Mouse (Mus musculus): ENCODE data around the gene Itgb4. TPM values are rescaled to one million over a fixed set of nuclear protein-coding genes. Genes with fewer than 3 reads are reported as not detected.

Itgb4 gene
- polyA plus RNA-seq, 1 experiment from 2014 or later, result 0.68 TPM

DNA sequence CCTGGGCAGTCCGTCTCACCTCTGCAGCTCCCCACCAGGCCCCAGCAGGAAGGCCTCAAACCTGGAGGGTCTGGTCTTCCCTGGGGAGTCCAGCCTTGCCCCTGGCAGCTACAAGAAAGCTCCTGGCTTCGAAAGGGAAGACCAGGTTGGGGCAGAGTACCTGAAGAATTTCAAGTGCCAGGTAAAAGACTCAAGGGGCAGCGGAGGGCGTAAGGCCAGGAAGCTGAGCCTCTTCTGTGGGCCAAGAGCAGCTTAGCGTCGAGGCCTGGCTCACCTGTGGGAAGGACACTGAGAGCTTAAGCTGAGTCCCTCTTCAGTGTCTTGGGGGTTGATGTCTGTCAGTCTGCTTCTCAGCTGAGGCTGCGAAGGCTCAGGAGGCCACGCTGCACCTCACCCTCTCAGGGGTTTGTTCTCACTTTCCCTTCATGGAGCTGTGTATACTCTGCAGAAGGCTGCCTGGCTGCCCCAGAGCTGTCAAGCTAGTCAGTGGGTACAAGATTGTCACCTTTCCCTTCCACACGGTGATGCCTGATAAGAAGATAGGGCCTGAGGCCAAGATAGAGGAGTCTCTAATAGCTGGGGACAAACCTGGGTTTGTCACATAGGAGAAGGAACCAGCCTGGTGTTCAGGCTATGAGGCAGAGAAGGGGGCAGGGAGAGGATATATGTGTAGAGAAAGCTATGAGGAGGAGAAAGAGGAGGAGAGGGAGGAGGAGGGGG lies 79.2 kb downstream of the Itgb4 start:
- no peak overlapping the region for H3K4me3 ChIP-seq (replicated peaks; ENCODE audit: low read depth, low read length)
- WGBS, result 95% methylated on average over 9 of the region's 9 CpGs
- H3K27ac ChIP-seq (replicated peaks; ENCODE audit: low read depth, low read length), result no peak overlapping the region
- no peaks in the 10 kb centered on the region for H3K9me3 ChIP-seq (ENCODE audit: control insufficient read depth, low read length)
- H3K4me2 ChIP-seq (ENCODE audit: low read length), result no peak overlapping the region
- H3K9ac ChIP-seq (replicated peaks; ENCODE audit: low read length), result no peak overlapping the region
- no peaks in the 10 kb centered on the region for H3K27me3 ChIP-seq (ENCODE audit: control insufficient read depth, insufficient read depth, low read length)
- no peak for DNase-seq
- H3K4me1 ChIP-seq (ENCODE audit: control insufficient read depth, insufficient read depth, low read length), result no peaks in the 10 kb centered on the region
- ATAC-seq (ENCODE audit: low FRiP score, low TSS enrichment), result no peak
- peaks cover 96% of the 10 kb centered on the region for H3K36me3 ChIP-seq (ENCODE audit: control insufficient read depth, insufficient read depth, low read length)

DNA sequence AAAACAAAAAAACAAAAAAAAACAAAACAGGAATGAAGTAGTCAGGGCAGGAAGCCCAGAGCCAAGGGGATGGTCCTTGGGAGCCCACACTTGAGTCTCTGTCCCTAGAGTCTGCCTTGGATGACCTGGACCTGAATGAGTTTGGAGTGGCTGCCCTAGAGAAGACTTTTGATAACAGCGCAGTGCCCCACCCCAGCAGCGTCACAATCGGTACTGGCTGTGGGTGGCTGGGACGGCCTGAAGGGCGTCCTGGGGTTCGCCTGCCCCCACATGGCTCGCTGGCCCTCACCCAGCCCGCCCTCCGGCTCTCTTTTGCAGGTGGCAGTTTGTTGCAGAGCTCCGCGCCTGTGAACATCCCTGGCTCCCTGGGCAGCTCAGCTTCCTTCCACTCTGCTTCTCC lies 81.4 kb downstream of the Itgb4 start:
- Histone ChIP-seq H3K9ac (replicated peaks; ENCODE audit: low read length) (no peak overlapping the region), H3K4me2 (ENCODE audit: low read length) (no peak overlapping the region), H3K27me3 (ENCODE audit: control insufficient read depth, insufficient read depth, low read length) (no peaks in the 10 kb centered on the region), H3K36me3 (ENCODE audit: control insufficient read depth, insufficient read depth, low read length) (peaks cover 96% of the 10 kb centered on the region), H3K4me3 (replicated peaks; ENCODE audit: low read depth, low read length) (no peak overlapping the region), H3K9me3 (ENCODE audit: control insufficient read depth, low read length) (no peaks in the 10 kb centered on the region), H3K27ac (replicated peaks; ENCODE audit: low read depth, low read length) (no peak overlapping the region), H3K4me1 (ENCODE audit: control insufficient read depth, insufficient read depth, low read length) (no peaks in the 10 kb centered on the region)
- 94% methylated on average over 11 of the region's 11 CpGs for WGBS
- no peak for DNase-seq
- no peak for ATAC-seq (ENCODE audit: low FRiP score, low TSS enrichment)

DNA sequence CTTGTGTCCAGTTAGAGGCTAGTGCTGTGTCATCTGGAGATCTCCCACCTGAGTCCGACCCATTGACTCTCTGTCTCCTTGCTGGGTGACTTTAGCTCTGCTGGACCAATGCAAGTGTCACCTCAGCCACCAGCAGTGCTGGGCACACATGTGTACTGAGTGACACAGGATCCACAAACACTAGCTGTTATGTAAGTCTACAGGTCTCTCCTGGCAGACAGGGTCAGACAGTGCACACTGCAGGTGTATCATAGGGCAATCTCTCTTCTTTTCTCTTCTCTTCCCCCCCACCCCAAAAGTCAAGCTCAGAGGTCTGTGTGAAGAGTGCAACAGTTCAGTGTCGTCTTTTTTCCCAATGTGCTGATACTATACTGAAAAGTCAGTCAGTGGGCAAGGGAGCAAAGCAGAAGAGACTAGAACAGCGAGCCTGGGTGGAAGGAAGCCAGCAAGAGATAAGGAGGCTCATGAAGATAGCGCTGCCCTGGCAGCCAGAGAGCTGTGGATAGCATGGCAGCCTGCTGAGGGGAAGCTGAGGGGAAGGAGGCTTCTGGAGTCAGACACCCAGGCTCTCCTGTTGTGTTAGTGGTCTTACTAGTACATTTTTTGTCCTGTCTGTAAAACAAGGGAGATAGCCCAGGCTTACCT lies 82.8 kb downstream of the Itgb4 start:
- Histone ChIP-seq H3K4me1 (ENCODE audit: control insufficient read depth, insufficient read depth, low read length) (no peaks in the 10 kb centered on the region), H3K4me2 (ENCODE audit: low read length) (no peak overlapping the region), H3K36me3 (ENCODE audit: control insufficient read depth, insufficient read depth, low read length) (peaks cover 93% of the 10 kb centered on the region), H3K4me3 (replicated peaks; ENCODE audit: low read depth, low read length) (no peak overlapping the region), H3K27ac (replicated peaks; ENCODE audit: low read depth, low read length) (no peak overlapping the region), H3K9ac (replicated peaks; ENCODE audit: low read length) (no peak overlapping the region), H3K9me3 (ENCODE audit: control insufficient read depth, low read length) (no peaks in the 10 kb centered on the region), H3K27me3 (ENCODE audit: control insufficient read depth, insufficient read depth, low read length) (no peaks in the 10 kb centered on the region)
- 96% methylated on average over 4 of the region's 4 CpGs for WGBS
- DNase-seq (no peak), ATAC-seq (ENCODE audit: low FRiP score, low TSS enrichment) (no peak)

Other genes with a start within 250 kb of the Itgb4 start
- gene Tmem94, start 209.3 kb upstream of the Itgb4 start, polyA plus RNA-seq (2014; fragmentation: Nextera tagmentation; extraction: Ambion mirVana), result 15.2 and 20.9 TPM in 2 replicates
- 8.4 and 9.8 TPM in 2 replicates for gene Caskin2, start 161.1 kb upstream of the Itgb4 start, polyA plus RNA-seq (2014; fragmentation: Nextera tagmentation; extraction: Ambion mirVana)
- 17.2 and 20.5 TPM in 2 replicates for gene Tsen54, start 160.0 kb upstream of the Itgb4 start, polyA plus RNA-seq (2014; fragmentation: Nextera tagmentation; extraction: Ambion mirVana)
- gene Llgl2, start 150.7 kb upstream of the Itgb4 start, polyA plus RNA-seq (2014; fragmentation: Nextera tagmentation; extraction: Ambion mirVana), result 0.55 and 0.63 TPM in 2 replicates
- 0.15 TPM in 1 of 2 replicates, not detected in the other for gene Myo15b, start 116.3 kb upstream of the Itgb4 start, polyA plus RNA-seq (2014; fragmentation: Nextera tagmentation; extraction: Ambion mirVana)
- 0.46 and 1.1 TPM in 2 replicates for gene Smim5, start 74.7 kb upstream of the Itgb4 start, polyA plus RNA-seq (2014; fragmentation: Nextera tagmentation; extraction: Ambion mirVana)
- 0.22 and 0.31 TPM in 2 replicates for gene Smim6, start 62.7 kb upstream of the Itgb4 start, polyA plus RNA-seq (2014; fragmentation: Nextera tagmentation; extraction: Ambion mirVana)
- 48.4 and 49.9 TPM in 2 replicates for gene Sap30bp, start 41.4 kb upstream of the Itgb4 start, polyA plus RNA-seq (2014; fragmentation: Nextera tagmentation; extraction: Ambion mirVana)
- 18.0 and 18.4 TPM in 2 replicates for gene Recql5, start 41.2 kb upstream of the Itgb4 start, polyA plus RNA-seq (2014; fragmentation: Nextera tagmentation; extraction: Ambion mirVana)
- 32.5 and 39.3 TPM in 2 replicates for gene Galk1, start 38.0 kb downstream of the Itgb4 start, polyA plus RNA-seq (2014; fragmentation: Nextera tagmentation; extraction: Ambion mirVana)
- 2,683 and 2,948 TPM in 2 replicates for gene H3f3b, start 53.3 kb downstream of the Itgb4 start, polyA plus RNA-seq (2014; fragmentation: Nextera tagmentation; extraction: Ambion mirVana)
- gene Unk, start 55.6 kb downstream of the Itgb4 start, polyA plus RNA-seq (2014; fragmentation: Nextera tagmentation; extraction: Ambion mirVana), result 26.5 and 33.0 TPM in 2 replicates
- gene Unc13d, start 103.3 kb downstream of the Itgb4 start, polyA plus RNA-seq (2014; fragmentation: Nextera tagmentation; extraction: Ambion mirVana), result 1.1 and 1.5 TPM in 2 replicates
- 152 and 160 TPM in 2 replicates for gene Wbp2, start 112.3 kb downstream of the Itgb4 start, polyA plus RNA-seq (2014; fragmentation: Nextera tagmentation; extraction: Ambion mirVana)
- gene Trim47, start 152.5 kb downstream of the Itgb4 start, polyA plus RNA-seq (2014; fragmentation: Nextera tagmentation; extraction: Ambion mirVana), result 5.2 and 5.3 TPM in 2 replicates
- 1.6 and 2.0 TPM in 2 replicates for gene Trim65, start 156.4 kb downstream of the Itgb4 start, polyA plus RNA-seq (2014; fragmentation: Nextera tagmentation; extraction: Ambion mirVana)
- gene Mrpl38, start 164.2 kb downstream of the Itgb4 start, polyA plus RNA-seq (2014; fragmentation: Nextera tagmentation; extraction: Ambion mirVana), result 72.5 and 81.4 TPM in 2 replicates
- 44.2 and 58.9 TPM in 2 replicates for gene Fbf1, start 193.5 kb downstream of the Itgb4 start, polyA plus RNA-seq (2014; fragmentation: Nextera tagmentation; extraction: Ambion mirVana)
- 77.0 and 97.9 TPM in 2 replicates for gene Ten1, start 224.1 kb downstream of the Itgb4 start, polyA plus RNA-seq (2014; fragmentation: Nextera tagmentation; extraction: Ambion mirVana)
- 50.5 and 68.3 TPM in 2 replicates for gene Acox1, start 224.3 kb downstream of the Itgb4 start, polyA plus RNA-seq (2014; fragmentation: Nextera tagmentation; extraction: Ambion mirVana)

Measured in midbrain, embryonic 14.5 days (tissue).